Mouse (Mus musculus) hindbrain, embryonic 14.5 days (tissue): ENCODE data around the gene Pxylp1. TPM values are rescaled to one million over a fixed set of nuclear protein-coding genes. Genes with fewer than 3 reads are reported as not detected.

Experiments
- ATAC-seq: fragments of 200-750 bp; cut with Nextera tagmentation; 2 replicates; pipeline ENCODE4 v1.8.0; 2017; ENCODE audit warnings: moderate number of reproducible peaks, mild to moderate bottlenecking, moderate TSS enrichment, moderate library complexity; ENCODE audit not compliant: low FRiP score
- DNase-seq: peaks from one replicate; pipeline ENCODE4 v3.0.0-alpha.2; 2015; ENCODE audit warnings: low spot score
- H3K27ac ChIP-seq: fragments of 300-500 bp; sonication (generic); 2 replicates; pipeline ENCODE4 v1.5.1; 2014; ENCODE audit warnings: mild to moderate bottlenecking, moderate library complexity
- H3K27me3 ChIP-seq: fragments of 300-500 bp; sonication (generic); 2 replicates; pipeline ENCODE4 v1.6.1; 2014; ENCODE audit warnings: mild to moderate bottlenecking, low read length, mixed read lengths; ENCODE audit not compliant: control insufficient read depth, insufficient read depth
- H3K36me3 ChIP-seq: fragments of 300-500 bp; sonication (generic); replicated peaks from 2 replicates; pipeline ENCODE4 v1.6.1; 2014; ENCODE audit not compliant: control insufficient read depth, insufficient read depth
- H3K4me1 ChIP-seq: fragments of 300-500 bp; sonication (generic); replicated peaks from 2 replicates; pipeline ENCODE4 v1.6.1; 2014; ENCODE audit warnings: antibody characterized with exemption, low read length, mixed read lengths; ENCODE audit not compliant: control insufficient read depth, insufficient read depth
- H3K4me2 ChIP-seq: fragments of 300-500 bp; sonication (generic); replicated peaks from 2 replicates; pipeline ENCODE4 v1.6.1; 2014; ENCODE audit warnings: mild to moderate bottlenecking, moderate library complexity
- H3K4me3 ChIP-seq: fragments of 300-500 bp; sonication (generic); replicated peaks from 2 replicates; pipeline ENCODE4 v1.5.1; 2014; ENCODE audit warnings: mild to moderate bottlenecking, low read length
- H3K9ac ChIP-seq: fragments of 300-500 bp; sonication (generic); 2 replicates; pipeline ENCODE4 v1.6.1; 2014
- H3K9me3 ChIP-seq: fragments of 300-500 bp; sonication (generic); 2 replicates; pipeline ENCODE4 v1.6.1; 2016; ENCODE audit warnings: low read length; ENCODE audit not compliant: control insufficient read depth
- WGBS: fragments of 180-500 bp; shearing (Covaris S2); extraction: QIAGEN DNeasy Blood & Tissue Kit; methylation state at CpG from one replicate; pipeline ENCODE4 v1.1.7; 2014; 5-methylcytosine and 5-hydroxymethylcytosine counted together
- polyA plus RNA-seq: library from polyadenylated mRNA; unstranded; fragments of >200 nt; fragmentation: Nextera tagmentation; extraction: Ambion mirVana; gene quantifications from 2 replicates; pipeline ENCODE4 v1.2.1, GENCODE M21; 2014

Pxylp1 gene
- polyA plus RNA-seq, 1 experiment from 2014 or later: 34.6 TPM

DNA sequence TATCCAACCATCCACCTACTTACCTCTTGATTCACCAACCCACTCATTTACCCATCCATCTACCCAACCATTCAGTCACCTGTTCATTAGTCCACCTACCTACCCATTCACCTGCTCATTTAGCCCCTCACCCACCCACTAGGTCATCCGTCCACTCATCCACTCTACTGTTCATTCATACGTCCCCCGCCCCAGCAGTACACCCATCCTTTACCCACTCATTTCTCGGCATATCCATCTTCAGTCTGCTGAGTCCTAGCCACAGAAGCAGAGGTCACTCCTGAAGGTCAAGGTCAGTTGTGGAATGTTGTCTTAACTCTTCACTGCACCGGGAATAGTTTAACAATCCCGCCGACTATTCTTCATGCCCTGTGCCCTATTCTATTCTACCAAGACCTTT lies 23.6 kb upstream of the Pxylp1 start:
- Histone ChIP-seq H3K36me3 (no peaks in the 10 kb centered on the region), H3K27ac (no peak overlapping the region), H3K4me3 (no peak overlapping the region), H3K27me3 (no peaks in the 10 kb centered on the region), H3K9ac (no peak overlapping the region), H3K9me3 (no peaks in the 10 kb centered on the region), H3K4me1 (no peaks in the 10 kb centered on the region), H3K4me2 (no peak overlapping the region)
- peak; percentile 12; the same call in 1 of the 2 replicates for ATAC-seq
- 59% methylated on average over 7 of the region's 7 CpGs for WGBS
- no peak for DNase-seq

GRCm38 (mm10) chr9:96914851-96915250 lies 22.4 kb upstream of the Pxylp1 start:
- no peak for DNase-seq
- no peak overlapping the region for H3K4me2 ChIP-seq
- WGBS: 70% methylated on average over 6 of the region's 6 CpGs
- no peaks in the 10 kb centered on the region for H3K36me3 ChIP-seq
- no peak for ATAC-seq
- no peak overlapping the region for H3K27ac ChIP-seq
- H3K4me3 ChIP-seq: no peak overlapping the region
- H3K9me3 ChIP-seq: no peaks in the 10 kb centered on the region
- H3K27me3 ChIP-seq: no peaks in the 10 kb centered on the region
- H3K9ac ChIP-seq: no peak overlapping the region
- H3K4me1 ChIP-seq: no peaks in the 10 kb centered on the region

GRCm38 (mm10) chr9:96914005-96914404 lies 21.5 kb upstream of the Pxylp1 start:
- no peak overlapping the region for H3K27ac ChIP-seq
- no peak for DNase-seq
- H3K27me3 ChIP-seq: no peaks in the 10 kb centered on the region
- H3K4me3 ChIP-seq: no peak overlapping the region
- no peaks in the 10 kb centered on the region for H3K9me3 ChIP-seq
- no peak overlapping the region for H3K4me2 ChIP-seq
- no peaks in the 10 kb centered on the region for H3K4me1 ChIP-seq
- 82% methylated on average over 3 of the region's 3 CpGs for WGBS
- H3K36me3 ChIP-seq: no peaks in the 10 kb centered on the region
- H3K9ac ChIP-seq: no peak overlapping the region
- no peak for ATAC-seq

- H3K4me2 ChIP-seq: no peak overlapping the region
- H3K4me1 ChIP-seq: no peaks in the 10 kb centered on the region
- no peaks in the 10 kb centered on the region for H3K36me3 ChIP-seq
- no peak for DNase-seq
- 91% methylated on average over 1 of the region's 1 CpGs for WGBS
- H3K9ac ChIP-seq: no peak overlapping the region
- H3K4me3 ChIP-seq: no peak overlapping the region
- H3K9me3 ChIP-seq: no peaks in the 10 kb centered on the region
- H3K27ac ChIP-seq: no peak overlapping the region
- ATAC-seq: no peak
- H3K27me3 ChIP-seq: no peaks in the 10 kb centered on the region
Measured at GRCm38 (mm10) chr9:96909503-96909902, 17.0 kb upstream of the Pxylp1 start.

- no peak for DNase-seq
- H3K4me2 ChIP-seq: no peak overlapping the region
- no peaks in the 10 kb centered on the region for H3K36me3 ChIP-seq
Measured at GRCm38 (mm10) chr9:96908737-96909136, 16.3 kb upstream of the Pxylp1 start.

GRCm38 (mm10) chr9:96904360-96905355 lies 12.2 kb upstream of the Pxylp1 start:
- H3K27me3 ChIP-seq: no peaks in the 10 kb centered on the region
- H3K9me3 ChIP-seq: no peaks in the 10 kb centered on the region
- H3K27ac ChIP-seq: no peak overlapping the region; the same call in 1 of the 2 replicates
- no peak overlapping the region for H3K9ac ChIP-seq
- H3K4me2 ChIP-seq: no peak overlapping the region
- no peak overlapping the region for H3K4me3 ChIP-seq
- ATAC-seq (peak; percentile 27; the same call in 1 of the 2 replicates), DNase-seq (no peak)
- no peaks in the 10 kb centered on the region for H3K4me1 ChIP-seq
- H3K36me3 ChIP-seq: no peaks in the 10 kb centered on the region
- WGBS: 40% methylated on average over 7 of the region's 7 CpGs

More at GRCm38 (mm10) chr9:96908737-96909136, 16.3 kb upstream of the Pxylp1 start:
- WGBS: 78% methylated on average over 2 of the region's 2 CpGs
- no peaks in the 10 kb centered on the region for H3K9me3 ChIP-seq
- H3K9ac ChIP-seq: no peak overlapping the region
- no peak for ATAC-seq
- no peaks in the 10 kb centered on the region for H3K4me1 ChIP-seq
- no peak overlapping the region for H3K4me3 ChIP-seq
- H3K27me3 ChIP-seq: no peaks in the 10 kb centered on the region
- H3K27ac ChIP-seq: no peak overlapping the region

- DNase-seq (no peak), ATAC-seq (no peak)
- WGBS: 89% methylated on average over 5 of the region's 5 CpGs
- H3K9ac ChIP-seq: no peak overlapping the region
- H3K4me2 ChIP-seq: no peak overlapping the region
- H3K27ac ChIP-seq: no peak overlapping the region
- no peaks in the 10 kb centered on the region for H3K36me3 ChIP-seq
- H3K9me3 ChIP-seq: no peaks in the 10 kb centered on the region
- no peaks in the 10 kb centered on the region for H3K4me1 ChIP-seq
- H3K27me3 ChIP-seq: no peaks in the 10 kb centered on the region
- H3K4me3 ChIP-seq: no peak overlapping the region
Measured at GRCm38 (mm10) chr9:96899717-96900116, 7.2 kb upstream of the Pxylp1 start.

- Histone ChIP-seq H3K9me3 (no peaks in the 10 kb centered on the region), H3K27me3 (no peaks in the 10 kb centered on the region), H3K4me1 (no peaks in the 10 kb centered on the region), H3K36me3 (no peaks in the 10 kb centered on the region), H3K9ac (no peak overlapping the region), H3K27ac (no peak overlapping the region), H3K4me3 (no peak overlapping the region), H3K4me2 (no peak overlapping the region)
- ATAC-seq: no peak
- DNase-seq: no peak
Measured at GRCm38 (mm10) chr9:96899004-96899403, 6.5 kb upstream of the Pxylp1 start.

GRCm38 (mm10) chr9:96896690-96897089 lies 4.2 kb upstream of the Pxylp1 start:
- WGBS: 100% methylated on average over 1 of the region's 1 CpGs
- H3K4me3 ChIP-seq: no peak overlapping the region
- no peak overlapping the region for H3K4me2 ChIP-seq
- no peaks in the 10 kb centered on the region for H3K36me3 ChIP-seq
- ATAC-seq: no peak
- H3K9me3 ChIP-seq: no peaks in the 10 kb centered on the region
- H3K27ac ChIP-seq: no peak overlapping the region
- H3K9ac ChIP-seq: no peak overlapping the region
- DNase-seq: no peak
- H3K4me1 ChIP-seq: peaks cover 19% of the 10 kb centered on the region
- no peaks in the 10 kb centered on the region for H3K27me3 ChIP-seq
